Mouse (Mus musculus) liver, embryonic 14.5 days (tissue): ENCODE data around the gene Shisa5.

Experiments
- CTCF ChIP-seq: IDR thresholded peaks from 2 replicates; pipeline ENCODE4 v1.5.1; 2016; ENCODE audit warnings: antibody characterized with exemption, low read depth, control low read depth
- EP300 ChIP-seq: IDR thresholded peaks from 2 replicates; pipeline ENCODE4 v1.6.1; 2016; ENCODE audit warnings: antibody characterized with exemption, low read depth

DNA sequence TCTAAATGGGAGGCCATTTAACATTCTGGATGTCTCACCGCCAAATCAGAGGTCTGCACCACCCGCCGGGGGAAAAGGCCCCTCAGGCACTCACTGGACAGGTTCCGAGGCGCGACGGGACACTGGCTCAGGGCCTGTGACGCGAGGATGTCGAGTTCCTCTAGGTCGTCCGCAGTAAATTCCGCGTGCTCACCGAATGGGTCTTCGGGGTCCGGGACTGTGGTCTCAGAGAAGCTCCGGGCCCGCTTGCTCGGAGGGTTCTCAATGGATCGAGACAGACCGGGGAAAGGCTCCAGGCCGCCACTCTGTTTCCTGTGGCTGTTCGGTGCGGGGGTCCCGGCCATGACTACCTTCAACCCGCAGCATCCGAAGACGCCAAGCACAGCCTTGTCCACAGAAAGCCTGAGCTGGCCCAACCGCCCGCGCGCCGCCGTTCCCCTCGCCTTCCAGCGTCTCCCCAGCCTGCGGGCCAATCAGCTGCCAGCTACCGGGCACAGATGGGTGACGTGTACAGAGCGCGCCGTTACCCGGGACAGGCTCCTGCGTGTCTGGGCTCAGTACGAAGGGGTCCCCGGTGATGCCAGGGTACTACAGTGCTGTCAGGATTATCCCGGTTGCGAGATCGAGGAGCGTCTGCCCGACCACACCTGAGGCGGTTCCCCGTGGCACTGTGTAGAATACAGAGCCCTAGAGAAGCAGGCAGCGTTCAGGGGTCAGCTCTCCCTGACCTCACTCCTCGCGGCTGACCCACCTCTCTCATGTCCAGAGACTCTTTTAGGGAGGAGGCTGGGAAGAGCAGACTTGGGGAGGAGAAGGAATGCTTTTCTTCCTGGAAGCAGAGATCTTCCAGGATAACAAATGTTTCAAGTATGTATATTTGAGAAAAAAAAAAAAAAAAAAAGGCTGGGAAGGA is 35.6 kb downstream of the Shisa5 start, which contains the start of gene Atrip:
- TF ChIP-seq CTCF (no peak), EP300 (no peak)
